Mouse (Mus musculus) kidney, adult 2 months (tissue): Measurements from ENCODE around the gene Tubb4b.

Experiments
- CTCF ChIP-seq: fragments of 200-500 bp; conservative IDR thresholded peaks from 2 replicates; pipeline ENCODE4 v1.5.1; 2011; ENCODE audit warnings: low read depth, mild to moderate bottlenecking, control low read depth, low read length, moderate library complexity, mixed read lengths; ENCODE audit not compliant: insufficient read depth, insufficient read length
- POLR2A ChIP-seq: fragments of 200-500 bp; IDR thresholded peaks from one replicate; pipeline ENCODE4 v1.6.1; 2011; ENCODE audit warnings: low read depth, low read length, control low read depth

GRCm38 (mm10) chr2:25241438-25241775, 16.9 kb upstream of the Tubb4b start:
- TF ChIP-seq CTCF, result no peak
- TF ChIP-seq POLR2A, result no peak
